Mouse (Mus musculus) kidney, postnatal 4 days (tissue): ENCODE measurements at regions not wholly inside any gene's neighbourhood (a gene's known extent, or its start where the extent isn't known, plus 50 kb on each side); places are given as distances from the start of the nearest gene placed in this dataset.
A peak's percentile ranks its signal among the peaks of the same experiment; 100 is the strongest.

Source experiments
- DNase-seq, 2 experiments: peaks; one replicate each; pipeline ENCODE4 v3.0.0; 2021; ENCODE audit warnings: mixed read lengths in 2 of 2

- no peak for DNase-seq
These were observed 122.4 kb downstream of the Wnt5a start for GRCm38 (mm10) chr14:28626951-28627350.

GRCm38 (mm10) chr14:28635175-28635574 lies 130.6 kb downstream of the Wnt5a start:
- DNase-seq: no peak

GRCm38 (mm10) chr14:28639056-28639455 lies 134.5 kb downstream of the Wnt5a start:
- DNase-seq: no peak

GRCm38 (mm10) chr14:28645807-28646206 lies 141.3 kb downstream of the Wnt5a start:
- DNase-seq: no peak

DNA sequence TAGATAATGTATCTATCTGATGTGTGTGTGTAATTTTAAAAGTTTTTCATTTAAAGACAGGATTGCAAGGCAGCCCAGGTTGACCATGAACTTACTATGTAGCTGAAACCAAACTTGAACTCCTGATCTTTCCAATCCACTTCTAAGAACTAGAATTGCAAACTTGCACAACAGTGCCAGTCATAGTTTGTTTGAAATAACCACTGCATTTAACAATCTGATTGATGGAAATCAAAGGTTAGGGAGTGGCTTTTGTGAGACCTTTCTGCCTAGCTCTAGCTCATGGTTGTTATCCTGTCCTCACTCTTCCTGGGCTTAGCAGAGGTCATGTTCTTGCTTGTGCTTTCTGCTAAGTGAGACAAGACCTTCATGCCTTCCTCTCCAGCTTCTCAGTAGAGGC lies 144.9 kb downstream of the Wnt5a start:
- no peak for DNase-seq

DNA sequence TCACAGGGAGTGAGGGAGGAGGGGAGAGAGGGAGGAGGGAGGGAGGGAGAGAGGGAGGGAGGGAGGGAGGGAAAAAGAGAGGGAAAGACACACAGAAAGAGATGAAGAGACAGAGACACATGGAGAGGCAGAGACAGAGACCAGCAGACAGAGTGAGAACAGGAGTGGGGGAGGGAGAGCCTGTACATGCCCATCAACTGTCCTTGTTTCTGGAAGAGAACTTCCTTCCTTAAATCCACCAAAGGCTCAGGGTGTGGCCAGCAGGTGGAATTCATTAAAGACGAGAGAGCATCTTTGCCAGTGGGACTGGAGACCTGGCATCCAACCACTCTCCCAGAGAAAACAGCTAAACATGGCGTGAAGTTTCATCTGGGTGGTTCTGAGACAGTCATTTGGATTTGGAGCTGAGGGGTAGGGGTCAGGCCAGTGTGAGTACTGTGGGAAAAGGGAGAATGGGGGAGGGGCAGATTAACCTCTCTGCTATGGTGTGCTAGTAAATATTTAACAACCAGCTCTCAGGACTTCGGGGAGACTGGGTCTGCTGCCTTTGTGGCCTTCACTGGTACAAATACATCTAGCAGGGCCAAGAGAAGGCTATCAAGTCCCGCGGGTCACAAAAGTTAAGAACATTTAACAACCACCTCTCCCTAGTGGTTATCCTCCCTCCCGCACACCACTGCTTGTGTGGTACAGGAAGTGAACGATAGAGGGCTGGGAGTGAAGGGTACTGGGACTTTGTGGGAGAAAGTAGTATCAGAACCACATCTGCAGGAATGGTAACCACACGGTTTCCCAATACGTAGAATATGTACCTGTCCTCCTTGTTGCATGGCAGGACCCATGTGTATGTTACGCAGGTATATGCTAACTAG lies 148.7 kb downstream of the Wnt5a start:
- DNase-seq: peak in 1 of 2 experiments; percentile 44

- no peak for DNase-seq
These were observed 152.7 kb downstream of the Wnt5a start for GRCm38 (mm10) chr14:28657216-28657615.

DNA sequence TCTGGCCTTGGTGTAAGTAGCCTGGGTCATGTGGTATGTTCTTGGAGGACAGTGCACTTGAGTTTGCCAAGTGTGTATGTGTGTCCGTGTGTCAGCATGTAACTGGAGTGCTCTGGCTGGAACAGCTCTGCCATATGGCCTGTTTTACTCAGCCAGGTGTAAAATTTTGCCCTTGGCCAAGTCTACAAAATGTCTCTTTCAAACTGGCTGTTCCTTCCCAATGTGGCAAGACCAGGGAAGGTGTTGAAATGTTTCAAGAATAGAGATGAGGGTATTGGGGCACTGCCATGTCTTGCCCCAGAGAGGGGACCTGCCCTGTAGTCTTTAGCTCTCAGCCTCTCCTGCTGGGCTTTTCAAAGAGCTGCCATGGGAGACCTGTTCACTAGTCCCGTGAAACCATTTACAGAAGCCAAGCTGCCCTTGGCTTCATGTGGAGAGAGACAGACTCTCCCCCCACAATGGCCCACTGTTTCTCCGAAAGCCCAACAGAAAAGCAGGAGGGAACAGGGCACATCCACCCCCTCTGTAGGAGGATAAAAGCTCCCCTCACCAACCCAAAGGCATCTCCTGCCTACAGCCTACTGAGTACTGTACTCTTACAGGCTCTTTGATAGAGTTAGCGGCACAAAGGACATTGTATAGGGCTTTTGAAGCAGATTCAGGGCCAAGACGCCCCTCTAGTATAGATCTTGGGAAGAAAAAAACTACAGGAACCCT lies 156.5 kb downstream of the Wnt5a start:
- no peak for DNase-seq

GRCm38 (mm10) chr14:28663316-28663715 lies 158.8 kb downstream of the Wnt5a start:
- DNase-seq: peak; percentile 17 to 44

- DNase-seq: peak; percentile 38 to 62
These were observed 159.6 kb downstream of the Wnt5a start for GRCm38 (mm10) chr14:28664121-28664520.

- peak; percentile 72 to 77 for DNase-seq
These were observed 170.9 kb downstream of the Wnt5a start for GRCm38 (mm10) chr14:28675476-28675875.

- DNase-seq: no peak
These were observed 195.2 kb downstream of the Wnt5a start for GRCm38 (mm10) chr14:28699780-28700179.

DNA sequence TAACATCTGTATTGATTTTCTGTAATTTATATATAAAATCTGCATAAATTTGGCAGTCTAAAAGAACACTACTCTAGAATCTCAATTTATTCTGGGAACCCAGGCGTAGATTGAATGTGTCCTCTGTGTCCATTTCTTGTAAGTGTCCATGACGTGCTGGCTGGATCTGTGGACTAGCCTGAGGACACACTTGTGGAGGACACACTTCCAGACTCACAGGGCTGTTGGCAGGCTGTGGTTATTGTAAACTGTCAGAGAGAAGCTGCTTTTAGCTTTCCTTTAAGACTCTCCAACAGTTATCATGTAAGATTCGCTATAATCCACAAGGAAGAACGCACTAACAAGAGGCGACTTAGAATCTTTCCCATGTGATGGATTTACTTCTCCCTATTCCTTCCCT lies 200.2 kb downstream of the Wnt5a start:
- no peak for DNase-seq

DNA sequence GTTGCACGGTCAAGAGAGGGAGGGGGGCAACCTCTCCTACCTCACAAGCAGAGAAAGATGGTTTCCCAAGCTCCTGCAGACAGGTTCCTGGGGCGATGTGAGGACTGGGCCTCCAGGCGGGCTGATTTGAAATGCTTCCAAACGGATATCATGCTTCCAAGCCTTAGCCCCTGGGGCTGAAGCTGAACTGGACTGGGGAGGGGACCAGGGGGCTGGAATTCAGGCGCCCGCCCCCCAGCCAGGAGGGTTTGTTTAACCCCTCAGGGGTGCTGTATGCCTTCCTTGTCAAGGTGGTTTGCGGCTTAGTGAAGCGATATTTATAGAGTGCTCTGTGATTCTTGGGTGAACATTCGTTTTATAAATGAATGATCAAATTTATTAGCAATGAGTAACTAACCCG lies 210.0 kb downstream of the Wnt5a start:
- no peak for DNase-seq

DNA sequence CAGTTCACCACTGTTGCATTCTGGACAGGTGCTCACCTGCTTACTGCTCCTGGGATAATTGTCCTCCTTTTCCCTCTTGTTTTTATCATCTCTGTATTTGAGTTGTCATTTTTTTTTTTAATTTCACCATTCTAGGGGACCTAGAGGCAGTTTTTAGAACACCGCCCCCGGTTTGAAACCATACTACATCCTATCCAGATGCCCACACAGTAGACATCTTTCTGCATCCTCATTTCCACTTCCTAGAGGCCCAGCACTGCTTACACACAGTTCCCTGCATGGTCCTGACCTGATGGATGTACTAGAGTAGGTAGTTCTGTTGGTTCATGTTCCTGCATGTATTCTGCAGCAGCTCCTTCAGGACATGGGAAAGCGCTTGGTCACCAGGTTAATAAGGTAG lies 216.0 kb downstream of the Wnt5a start:
- DNase-seq: no peak

GRCm38 (mm10) chr14:28725666-28726065 lies 221.1 kb downstream of the Wnt5a start:
- no peak for DNase-seq

GRCm38 (mm10) chr14:28733496-28733895 lies 228.9 kb downstream of the Wnt5a start:
- no peak for DNase-seq

GRCm38 (mm10) chr14:28735446-28735845 lies 230.9 kb downstream of the Wnt5a start:
- DNase-seq: no peak

- peak in 1 of 2 experiments; percentile 18 for DNase-seq
These were observed 235.5 kb downstream of the Wnt5a start for GRCm38 (mm10) chr14:28740076-28740475.

DNA sequence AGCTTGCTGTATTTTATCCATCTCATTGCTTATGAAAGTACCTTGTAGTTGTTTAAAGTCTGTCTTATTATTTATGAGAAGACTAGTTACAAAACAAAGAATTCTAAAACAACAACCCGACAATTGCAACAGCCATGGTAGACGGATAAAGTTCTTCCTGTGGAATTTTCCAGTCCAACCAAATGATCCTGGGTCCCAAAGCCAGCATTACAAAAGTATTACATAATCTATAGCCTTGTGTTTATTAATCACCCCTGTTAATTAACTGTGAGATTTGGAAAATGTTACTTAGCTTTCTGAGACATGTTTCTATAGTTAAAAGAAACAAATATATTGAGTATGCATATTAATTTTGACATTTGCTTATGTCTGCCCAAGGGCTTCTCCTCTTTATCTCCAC lies 236.9 kb downstream of the Wnt5a start:
- DNase-seq: no peak

DNA sequence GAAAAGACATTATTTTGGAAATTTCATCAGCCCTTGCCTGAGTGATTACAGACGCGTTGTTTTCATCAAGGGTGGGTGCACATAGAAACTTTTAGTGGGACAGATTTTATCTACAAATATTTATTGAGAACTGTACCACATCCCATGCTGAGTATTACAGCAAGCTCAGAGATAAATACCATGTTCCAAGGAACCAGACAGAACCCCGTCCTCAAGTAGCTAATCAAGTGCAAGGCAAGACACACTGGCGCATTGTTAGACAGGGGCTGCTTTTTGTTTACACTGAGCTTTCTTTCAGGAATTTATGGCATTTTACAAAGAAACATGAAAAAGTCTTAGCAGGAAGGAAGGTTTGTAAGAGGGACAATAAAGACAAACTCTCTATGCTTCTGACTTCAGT lies 239.1 kb downstream of the Wnt5a start:
- no peak for DNase-seq

DNA sequence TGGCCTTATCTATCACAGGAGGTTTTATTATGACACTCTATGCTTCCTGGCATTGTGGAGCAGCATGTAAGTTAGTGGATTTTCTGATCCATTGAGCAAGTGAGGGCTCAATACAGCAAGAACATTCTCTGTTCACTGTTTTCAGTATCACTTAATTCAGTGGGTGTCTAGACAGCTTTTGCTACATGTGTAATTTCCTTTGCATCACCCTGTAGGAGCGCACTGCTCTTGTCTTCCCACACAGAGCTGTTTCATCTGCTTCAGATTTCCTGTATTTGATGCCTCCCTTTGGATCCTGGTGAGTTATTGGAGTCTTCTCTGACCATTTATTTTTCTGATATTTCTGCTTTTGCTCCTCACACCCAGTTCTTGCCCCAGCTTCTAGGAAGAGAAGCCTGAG lies 245.8 kb downstream of the Wnt5a start:
- DNase-seq: no peak

GRCm38 (mm10) chr14:28765201-28765600 lies 252.8 kb upstream of the Lrtm1 start:
- no peak for DNase-seq

DNA sequence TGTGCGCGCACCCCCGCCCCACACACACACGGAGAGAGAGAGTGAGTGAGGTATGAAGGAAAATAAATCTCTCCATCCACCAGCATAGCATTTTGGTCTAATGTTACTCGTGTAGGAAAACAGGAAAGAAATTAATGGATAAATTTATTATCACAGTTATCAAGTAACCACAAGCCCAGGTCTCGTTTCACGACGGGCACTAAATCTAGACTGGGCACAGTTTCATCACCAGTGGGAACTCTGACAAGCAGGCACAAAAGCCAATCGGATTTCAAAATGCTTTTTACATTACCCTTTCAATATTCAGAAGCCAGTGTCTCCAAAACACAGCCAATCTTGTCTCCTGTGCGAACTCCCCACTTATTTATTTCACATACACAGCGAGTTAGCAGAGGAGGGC lies 244.9 kb upstream of the Lrtm1 start:
- no peak for DNase-seq
